Mouse (Mus musculus) heart, embryonic 16.5 days (tissue): ENCODE measurements at regions not wholly inside any gene's neighbourhood (a gene's known extent, or its start where the extent isn't known, plus 50 kb on each side); places are given as distances from the start of the nearest gene placed in this dataset.

ENCODE experiments used
- ATAC-seq: fragments of 200-750 bp; cut with Nextera tagmentation; replicated peaks from 2 replicates; pipeline ENCODE4 v1.8.0; 2017; ENCODE audit warnings: moderate number of reproducible peaks; ENCODE audit not compliant: insufficient read depth, low FRiP score; ENCODE audit errors: extremely low read depth
- H3K27ac ChIP-seq: fragments of 300-500 bp; sonication (generic); 2 replicates; pipeline ENCODE4 v1.5.1; 2014; ENCODE audit warnings: mild to moderate bottlenecking, low read length, control low read depth, moderate library complexity
- H3K27me3 ChIP-seq: fragments of 300-500 bp; sonication (generic); 2 replicates; pipeline ENCODE4 v1.6.1; 2014; ENCODE audit warnings: low read length, mixed read lengths; ENCODE audit not compliant: control insufficient read depth, insufficient read depth
- H3K36me3 ChIP-seq: fragments of 300-500 bp; sonication (generic); 2 replicates; pipeline ENCODE4 v1.6.1; 2014; ENCODE audit not compliant: control insufficient read depth, insufficient read depth
- H3K4me1 ChIP-seq: fragments of 300-500 bp; sonication (generic); 2 replicates; pipeline ENCODE4 v1.6.1; 2014; ENCODE audit warnings: low read length, mixed read lengths; ENCODE audit not compliant: control insufficient read depth, insufficient read depth
- H3K4me2 ChIP-seq: fragments of 300-500 bp; sonication (generic); 2 replicates; pipeline ENCODE4 v1.6.1; 2014; ENCODE audit warnings: low read depth, mild to moderate bottlenecking, control low read depth, low read length
- H3K4me3 ChIP-seq: fragments of 300-500 bp; sonication (generic); 2 replicates; pipeline ENCODE4 v1.5.1; 2014; ENCODE audit warnings: mild to moderate bottlenecking, control low read depth, low read length
- H3K9ac ChIP-seq: fragments of 300-500 bp; sonication (generic); 2 replicates; pipeline ENCODE4 v1.6.1; 2014; ENCODE audit warnings: low read length, control low read depth
- H3K9me3 ChIP-seq: fragments of 300-500 bp; sonication (generic); replicated peaks from 2 replicates; pipeline ENCODE4 v1.6.1; 2016; ENCODE audit warnings: low read length; ENCODE audit not compliant: control insufficient read depth
- WGBS: fragments of 180-500 bp; shearing (Covaris S2); extraction: QIAGEN DNeasy Blood & Tissue Kit; methylation state at CpG from one replicate; pipeline ENCODE4 v1.1.7; 2014; 5-methylcytosine and 5-hydroxymethylcytosine counted together

DNA sequence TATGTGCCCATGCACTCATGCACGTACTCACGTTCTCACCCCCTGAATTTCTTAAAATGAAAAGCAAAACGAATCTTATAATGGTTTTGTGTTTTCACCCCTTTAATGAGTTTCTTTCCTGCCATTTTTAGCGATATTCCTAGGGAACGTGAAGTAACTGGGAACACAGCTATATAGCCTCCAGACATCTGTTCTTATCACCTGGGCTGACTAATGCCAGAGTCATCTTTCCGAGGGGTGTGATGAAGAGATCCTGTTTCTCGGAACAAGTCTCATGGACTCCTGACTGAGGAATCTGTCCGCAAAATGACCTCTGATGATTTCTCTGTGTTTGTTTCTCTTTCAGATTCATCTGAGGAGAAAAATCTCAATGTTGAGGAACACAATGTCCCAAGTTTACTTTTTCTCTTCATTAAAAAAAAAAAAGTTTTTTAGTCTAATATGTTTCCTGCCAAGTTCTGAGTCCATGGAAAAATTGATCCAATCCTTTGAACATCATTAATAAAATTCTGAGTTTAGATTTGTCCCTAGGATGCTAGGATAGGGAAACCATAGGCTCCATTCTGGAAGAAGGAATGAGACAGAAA lies 435.7 kb upstream of the Tshz3 start:
- 57% methylated on average over 8 of the region's 8 CpGs for WGBS
- Histone ChIP-seq H3K27ac (no peak overlapping the region), H3K4me3 (no peak overlapping the region), H3K9ac (no peak overlapping the region), H3K4me2 (no peak overlapping the region), H3K9me3 (no peaks in the 10 kb centered on the region), H3K36me3 (no peaks in the 10 kb centered on the region), H3K27me3 (no peaks in the 10 kb centered on the region), H3K4me1 (no peaks in the 10 kb centered on the region)
- ATAC-seq, result no peak

DNA sequence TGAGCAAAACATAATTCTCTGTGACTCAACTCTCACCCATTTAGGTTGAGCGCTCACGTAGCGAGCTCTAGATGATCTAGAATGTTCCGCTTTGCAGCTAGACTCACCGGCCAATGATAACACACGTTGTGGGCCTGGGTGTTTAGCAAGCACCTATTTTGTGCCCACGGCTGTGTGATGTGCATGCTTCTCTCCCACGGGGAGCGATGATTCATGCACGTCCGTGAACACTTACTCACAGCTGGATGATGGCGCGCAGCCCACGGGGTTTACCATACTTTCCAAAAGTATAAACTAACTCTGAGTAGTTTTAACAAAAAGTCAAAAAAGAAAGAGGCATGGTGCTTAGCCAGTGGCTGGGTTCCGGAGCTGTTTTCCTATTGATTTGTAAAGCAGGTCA lies 440.8 kb upstream of the Tshz3 start:
- Histone ChIP-seq H3K9ac (no peak overlapping the region), H3K27me3 (no peaks in the 10 kb centered on the region), H3K36me3 (no peaks in the 10 kb centered on the region), H3K4me1 (no peaks in the 10 kb centered on the region), H3K27ac (no peak overlapping the region), H3K9me3 (no peaks in the 10 kb centered on the region), H3K4me2 (no peak overlapping the region), H3K4me3 (no peak overlapping the region)
- WGBS, result 89% methylated on average over 15 of the region's 15 CpGs
- ATAC-seq, result no peak

DNA sequence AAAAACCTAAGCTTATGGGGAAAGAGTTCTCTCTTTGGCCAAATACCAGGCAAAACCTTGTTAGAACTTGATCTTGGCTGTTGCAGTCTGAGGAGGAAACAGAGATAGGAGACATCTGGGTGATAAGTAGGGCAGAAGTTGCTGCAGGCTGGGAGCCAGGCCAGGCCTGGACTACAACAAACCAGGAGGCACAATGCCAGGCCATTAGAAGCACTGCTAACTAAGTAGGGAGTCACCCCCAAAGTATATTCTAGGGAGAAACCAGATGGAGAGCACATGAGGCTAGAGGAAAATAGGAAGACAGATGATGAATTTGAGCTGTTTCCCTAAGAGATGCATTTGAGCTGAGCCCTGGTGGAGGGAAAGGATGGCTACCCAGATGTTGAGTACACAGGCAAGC lies 444.6 kb upstream of the Zfp507 start:
- Histone ChIP-seq H3K4me1 (no peaks in the 10 kb centered on the region), H3K4me2 (no peak overlapping the region), H3K9me3 (no peaks in the 10 kb centered on the region), H3K27me3 (no peaks in the 10 kb centered on the region), H3K36me3 (no peaks in the 10 kb centered on the region), H3K4me3 (no peak overlapping the region), H3K9ac (no peak overlapping the region), H3K27ac (no peak overlapping the region)
- no peak for ATAC-seq

DNA sequence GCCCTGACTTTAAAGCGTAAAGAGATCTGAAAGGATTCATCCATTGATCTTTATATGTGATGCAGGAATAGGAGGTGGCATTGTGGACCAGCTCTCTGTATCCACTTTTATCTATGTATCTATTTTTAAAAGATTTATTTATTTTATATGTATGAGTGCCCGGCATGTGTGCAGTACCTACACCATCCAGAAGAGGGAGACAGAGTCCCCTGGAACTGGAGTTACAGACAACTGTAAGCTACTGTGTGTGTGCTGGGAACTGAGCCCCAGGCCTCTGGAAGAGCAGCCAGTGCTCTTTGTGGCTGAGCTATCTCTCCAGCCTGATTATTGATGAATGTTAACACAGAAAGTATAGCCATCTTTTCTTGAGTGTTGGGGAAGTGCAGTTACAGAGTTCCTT lies 433.9 kb upstream of the Zfp507 start:
- no peak overlapping the region for H3K9ac ChIP-seq
- 0 out of 2 replicates have a peak, but pooled peaks cover 2% of the 10 kb centered on the region for H3K9me3 ChIP-seq
- no peaks in the 10 kb centered on the region for H3K27me3 ChIP-seq
- no peak overlapping the region for H3K27ac ChIP-seq
- WGBS, result 93% methylated on average over 2 of the region's 2 CpGs
- no peak overlapping the region for H3K4me2 ChIP-seq
- ATAC-seq, result no peak
- no peaks in the 10 kb centered on the region for H3K4me1 ChIP-seq
- no peak overlapping the region for H3K4me3 ChIP-seq
- no peaks in the 10 kb centered on the region for H3K36me3 ChIP-seq

DNA sequence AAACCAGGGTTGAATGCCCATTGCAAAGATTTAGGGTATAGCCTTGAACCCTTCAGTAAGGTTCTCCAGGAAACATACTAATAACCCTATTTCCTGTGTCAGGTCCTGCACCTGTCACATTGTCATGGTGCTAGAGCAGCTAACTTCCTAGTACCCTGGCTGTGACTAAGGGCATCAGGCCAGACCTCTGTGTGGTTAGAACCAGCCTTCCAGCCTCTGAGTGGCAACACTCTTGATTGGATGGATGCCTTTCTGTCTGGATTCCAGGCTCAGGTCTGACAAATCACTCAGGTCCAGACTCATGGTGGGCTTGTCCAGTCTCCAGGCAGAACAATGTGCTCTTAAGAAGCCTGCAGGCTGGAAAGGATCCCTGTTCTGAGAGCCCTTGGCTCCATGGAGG lies 426.2 kb upstream of the Zfp507 start:
- H3K27me3 ChIP-seq, result no peaks in the 10 kb centered on the region
- H3K27ac ChIP-seq, result no peak overlapping the region
- H3K4me3 ChIP-seq, result no peak overlapping the region
- H3K4me1 ChIP-seq, result no peaks in the 10 kb centered on the region
- no peak overlapping the region for H3K9ac ChIP-seq
- H3K4me2 ChIP-seq, result no peak overlapping the region
- no peaks in the 10 kb centered on the region for H3K36me3 ChIP-seq
- ATAC-seq, result no peak
- H3K9me3 ChIP-seq, result no peaks in the 10 kb centered on the region

DNA sequence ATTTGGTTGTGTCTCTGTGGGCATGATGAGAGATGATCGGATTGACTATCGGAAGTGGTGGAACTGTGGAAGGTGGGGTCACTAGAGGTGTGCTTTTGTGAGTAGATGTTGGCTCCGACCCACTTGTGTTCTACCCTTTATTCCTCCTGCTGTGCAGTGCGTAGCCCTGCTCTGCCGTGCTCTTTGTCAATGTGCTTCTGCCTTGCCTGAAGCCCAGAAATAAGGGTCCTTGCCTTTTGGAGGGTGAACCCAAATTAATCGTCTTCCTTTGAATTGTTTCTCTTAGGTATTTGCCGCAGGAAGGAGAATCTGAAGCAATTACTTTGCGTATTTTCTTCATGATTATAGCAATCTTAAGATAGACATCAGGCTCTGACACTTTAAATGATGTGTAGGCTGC lies 421.6 kb upstream of the Zfp507 start:
- H3K9ac ChIP-seq, result no peak overlapping the region
- no peak overlapping the region for H3K27ac ChIP-seq
- H3K4me3 ChIP-seq, result no peak overlapping the region
- H3K27me3 ChIP-seq, result no peaks in the 10 kb centered on the region
- no peak overlapping the region for H3K4me2 ChIP-seq
- no peaks in the 10 kb centered on the region for H3K9me3 ChIP-seq
- H3K36me3 ChIP-seq, result no peaks in the 10 kb centered on the region
- no peaks in the 10 kb centered on the region for H3K4me1 ChIP-seq
- no peak for ATAC-seq
- 91% methylated on average over 8 of the region's 8 CpGs for WGBS

DNA sequence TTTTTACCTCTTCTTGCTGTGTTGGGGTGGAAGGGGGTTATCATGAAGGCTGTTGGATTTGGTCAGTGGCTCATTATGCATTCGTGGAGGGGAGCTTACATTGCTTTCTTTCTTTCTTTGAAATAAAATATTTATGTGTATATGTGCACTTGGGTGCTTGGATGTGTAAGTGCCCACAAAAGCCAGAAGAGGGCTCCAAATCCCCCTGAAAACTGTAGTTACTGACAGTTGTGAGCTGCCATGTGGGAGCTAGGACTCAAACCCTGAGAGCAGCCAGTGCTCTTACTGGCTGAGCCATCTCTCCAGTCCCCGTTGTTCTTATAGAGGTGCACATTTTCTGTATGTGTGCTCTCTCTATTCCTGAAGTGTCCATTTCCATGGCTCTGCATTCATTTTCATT lies 415.6 kb upstream of the Zfp507 start:
- no peak for ATAC-seq
- no peak overlapping the region for H3K27ac ChIP-seq
- no peaks in the 10 kb centered on the region for H3K4me1 ChIP-seq
- H3K9ac ChIP-seq, result no peak overlapping the region
- H3K9me3 ChIP-seq, result no peaks in the 10 kb centered on the region
- no peak overlapping the region for H3K4me3 ChIP-seq
- 48% methylated on average over 2 of the region's 2 CpGs for WGBS
- H3K36me3 ChIP-seq, result no peaks in the 10 kb centered on the region
- no peaks in the 10 kb centered on the region for H3K27me3 ChIP-seq
- no peak overlapping the region for H3K4me2 ChIP-seq

DNA sequence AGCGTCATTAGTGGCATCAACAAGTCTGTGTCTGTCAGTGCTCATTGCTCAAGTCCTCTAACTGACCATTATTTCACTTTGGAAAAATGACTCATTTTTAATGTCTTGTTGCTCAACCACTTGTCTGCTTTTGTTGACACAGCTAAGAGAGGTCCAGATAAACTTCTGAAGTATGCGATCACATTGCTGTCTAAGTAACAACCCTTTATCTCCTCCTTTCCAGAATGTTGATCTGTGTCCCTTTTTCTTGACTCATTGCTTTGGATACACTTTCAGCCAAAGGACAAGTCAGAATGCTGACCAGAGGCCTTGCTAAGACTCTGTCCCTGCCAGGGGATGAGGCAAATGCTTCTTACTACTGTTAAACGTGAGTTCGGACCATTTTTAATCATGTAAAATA lies 407.2 kb upstream of the Zfp507 start:
- no peaks in the 10 kb centered on the region for H3K27me3 ChIP-seq
- 75% methylated on average over 4 of the region's 4 CpGs for WGBS
- H3K9me3 ChIP-seq, result no peaks in the 10 kb centered on the region

DNA sequence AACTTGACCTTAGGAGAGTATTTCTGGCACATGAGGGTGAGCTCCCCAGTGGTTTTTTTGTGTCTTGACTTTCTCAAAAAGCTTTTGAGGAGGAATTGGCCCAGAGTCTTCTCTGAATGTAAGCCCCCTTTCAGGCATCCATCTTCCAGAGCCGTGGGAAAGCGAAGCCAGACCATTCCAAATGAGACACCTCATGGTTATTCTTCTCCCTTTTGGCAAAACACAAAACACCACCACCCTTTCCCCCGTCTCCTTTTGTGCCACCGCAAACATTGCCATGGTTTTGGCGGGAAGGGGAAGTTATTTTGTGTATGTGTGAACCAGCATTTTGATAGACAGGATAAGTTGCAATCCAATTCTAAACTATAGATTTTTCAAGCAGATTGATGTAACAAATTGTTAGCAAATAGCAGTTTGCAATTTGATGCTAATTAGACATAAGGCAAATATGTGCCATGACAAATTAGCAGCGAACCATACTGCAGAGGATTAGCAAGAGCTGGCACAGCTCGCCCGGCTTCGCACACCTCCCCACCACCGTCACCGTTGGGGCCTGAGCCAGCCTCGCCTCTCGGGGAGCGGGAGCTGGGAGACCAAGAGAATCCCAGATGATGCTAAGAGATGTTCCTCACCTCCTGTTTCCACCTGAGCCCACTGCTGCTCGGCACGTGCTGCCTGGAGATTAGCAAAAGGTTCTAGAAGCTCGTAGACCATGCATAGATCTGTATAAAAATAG lies 404.9 kb upstream of the Zfp507 start:
- Histone ChIP-seq H3K4me1 (no peaks in the 10 kb centered on the region), H3K4me2 (no peak overlapping the region), H3K9me3 (0 out of 2 replicates have a peak, but pooled peaks cover 1% of the 10 kb centered on the region), H3K27me3 (no peaks in the 10 kb centered on the region), H3K27ac (no peak overlapping the region), H3K4me3 (no peak overlapping the region), H3K9ac (no peak overlapping the region), H3K36me3 (no peaks in the 10 kb centered on the region)
- WGBS, result 87% methylated on average over 17 of the region's 17 CpGs
- no peak for ATAC-seq

More for the DNA sequence above, 407.2 kb upstream of the Zfp507 start:
- H3K4me2 ChIP-seq, result no peak overlapping the region
- no peak overlapping the region for H3K27ac ChIP-seq
- no peaks in the 10 kb centered on the region for H3K36me3 ChIP-seq
- no peak for ATAC-seq
- H3K4me3 ChIP-seq, result no peak overlapping the region
- H3K9ac ChIP-seq, result no peak overlapping the region
- H3K4me1 ChIP-seq, result no peaks in the 10 kb centered on the region
